Mouse (Mus musculus) heart, embryonic 12.5 days (tissue): ENCODE data around the gene Cyp4x1. TPM values are rescaled to one million over a fixed set of nuclear protein-coding genes. Genes with fewer than 3 reads are reported as not detected.

Experiments used
- ATAC-seq: fragments of 200-750 bp; cut with Nextera tagmentation; 2 replicates; pipeline ENCODE4 v1.8.0; 2017; ENCODE audit warnings: moderate TSS enrichment, moderate library complexity; ENCODE audit not compliant: insufficient number of reproducible peaks, low FRiP score
- H3K27ac ChIP-seq: fragments of 300-500 bp; sonication (generic); 2 replicates; pipeline ENCODE4 v1.5.1; 2016; ENCODE audit warnings: mild to moderate bottlenecking, moderate library complexity; ENCODE audit not compliant: poor library complexity, severe bottlenecking
- H3K27me3 ChIP-seq: fragments of 300-500 bp; sonication (generic); replicated peaks from 2 replicates; pipeline ENCODE4 v1.6.1; 2016; ENCODE audit warnings: mild to moderate bottlenecking, moderate library complexity
- H3K36me3 ChIP-seq: fragments of 300-500 bp; sonication (generic); 2 replicates; pipeline ENCODE4 v1.6.1; 2016; ENCODE audit warnings: mild to moderate bottlenecking, moderate library complexity
- H3K4me1 ChIP-seq: fragments of 300-500 bp; sonication (generic); replicated peaks from 2 replicates; pipeline ENCODE4 v1.6.1; 2016; ENCODE audit warnings: mild to moderate bottlenecking
- H3K4me2 ChIP-seq: fragments of 300-500 bp; sonication (generic); 2 replicates; pipeline ENCODE4 v1.6.1; 2016; ENCODE audit warnings: mild to moderate bottlenecking, moderate library complexity
- H3K4me3 ChIP-seq: fragments of 300-500 bp; sonication (generic); 2 replicates; pipeline ENCODE4 v1.5.1; 2016; ENCODE audit warnings: mild to moderate bottlenecking
- H3K9ac ChIP-seq: fragments of 300-500 bp; sonication (generic); 2 replicates; pipeline ENCODE4 v1.6.1; 2016; ENCODE audit warnings: mild to moderate bottlenecking, moderate library complexity
- H3K9me3 ChIP-seq: fragments of 300-500 bp; sonication (generic); replicated peaks from 2 replicates; pipeline ENCODE4 v1.6.1; 2016; ENCODE audit warnings: mild to moderate bottlenecking, moderate library complexity
- WGBS: fragments of 180-500 bp; shearing (Covaris S2); methylation state at CpG from one replicate; pipeline ENCODE4 v1.1.7; 2016; 5-methylcytosine and 5-hydroxymethylcytosine counted together
- polyA plus RNA-seq: library from polyadenylated mRNA; unstranded; fragments of >200 nt; fragmentation: Nextera tagmentation; extraction: Ambion mirVana; gene quantifications from 2 replicates; pipeline ENCODE4 v1.2.1, GENCODE M21; 2016

Cyp4x1 gene
- polyA plus RNA-seq, 1 experiment from 2014 or later, result 0.10 TPM

GRCm38 (mm10) chr4:115119642-115120041, 14.4 kb downstream of the Cyp4x1 start:
- Histone ChIP-seq H3K4me3 (no peak overlapping the region), H3K36me3 (no peaks in the 10 kb centered on the region), H3K9ac (no peak overlapping the region), H3K4me2 (no peak overlapping the region), H3K27ac (no peak overlapping the region), H3K9me3 (no peaks in the 10 kb centered on the region), H3K27me3 (no peaks in the 10 kb centered on the region; the same call in 1 of the 2 replicates), H3K4me1 (no peaks in the 10 kb centered on the region)
- no peak for ATAC-seq
- WGBS, result 75% methylated on average over 3 of the region's 3 CpGs

GRCm38 (mm10) chr4:115113266-115113665, 20.8 kb downstream of the Cyp4x1 start:
- no peak for ATAC-seq
- no peaks in the 10 kb centered on the region for H3K4me1 ChIP-seq
- H3K4me3 ChIP-seq, result no peak overlapping the region
- H3K4me2 ChIP-seq, result no peak overlapping the region
- H3K27ac ChIP-seq, result no peak overlapping the region
- 0 out of 2 replicates have a peak, but pooled peaks cover 5% of the 10 kb centered on the region for H3K27me3 ChIP-seq
- 17% methylated on average over 5 of the region's 5 CpGs for WGBS
- H3K9me3 ChIP-seq, result no peaks in the 10 kb centered on the region
- H3K36me3 ChIP-seq, result no peaks in the 10 kb centered on the region
- no peak overlapping the region for H3K9ac ChIP-seq

- H3K9me3 ChIP-seq, result 0 out of 2 replicates have a peak, but pooled peaks cover 5% of the 10 kb centered on the region
- ATAC-seq, result no peak
- no peak overlapping the region for H3K27ac ChIP-seq
- 66% methylated on average over 2 of the region's 2 CpGs for WGBS
- 0 out of 2 replicates have a peak, but pooled peaks cover 5% of the 10 kb centered on the region for H3K27me3 ChIP-seq
- no peak overlapping the region for H3K4me3 ChIP-seq
- no peaks in the 10 kb centered on the region for H3K36me3 ChIP-seq
- no peaks in the 10 kb centered on the region for H3K4me1 ChIP-seq
- no peak overlapping the region for H3K4me2 ChIP-seq
- H3K9ac ChIP-seq, result no peak overlapping the region
Observed at GRCm38 (mm10) chr4:115111167-115111566, 22.9 kb downstream of the Cyp4x1 start.

GRCm38 (mm10) chr4:115103510-115103909, 30.6 kb downstream of the Cyp4x1 start:
- Histone ChIP-seq H3K36me3 (no peaks in the 10 kb centered on the region), H3K4me3 (no peak overlapping the region), H3K4me2 (no peak overlapping the region), H3K27me3 (peaks cover 5% of the 10 kb centered on the region; the same call in 1 of the 2 replicates), H3K4me1 (0 out of 2 replicates have a peak, but pooled peaks cover 2% of the 10 kb centered on the region), H3K27ac (no peak overlapping the region), H3K9ac (no peak overlapping the region), H3K9me3 (0 out of 2 replicates have a peak, but pooled peaks cover 5% of the 10 kb centered on the region)
- 40% methylated on average over 4 of the region's 4 CpGs for WGBS
- peak; percentile 71; the same call in 1 of the 2 replicates for ATAC-seq

GRCm38 (mm10) chr4:115101682-115102081, 32.4 kb downstream of the Cyp4x1 start:
- Histone ChIP-seq H3K4me2 (peak overlapping the region; percentile 47), H3K4me1 (peaks cover 7% of the 10 kb centered on the region), H3K4me3 (no peak overlapping the region), H3K27me3 (peaks cover 9% of the 10 kb centered on the region; the same call in 1 of the 2 replicates), H3K36me3 (no peaks in the 10 kb centered on the region), H3K9me3 (no peaks in the 10 kb centered on the region), H3K27ac (no peak overlapping the region), H3K9ac (no peak overlapping the region)
- 35% methylated on average over 6 of the region's 6 CpGs for WGBS
- no peak for ATAC-seq

- H3K9me3 ChIP-seq, result no peaks in the 10 kb centered on the region
- H3K27me3 ChIP-seq, result peaks cover 35% of the 10 kb centered on the region
- H3K4me2 ChIP-seq, result peak overlapping the region; percentile 88
- under 1% methylated on average over 6 of the region's 6 CpGs for WGBS
- no peaks in the 10 kb centered on the region for H3K36me3 ChIP-seq
- ATAC-seq, result no peak
- peaks cover 20% of the 10 kb centered on the region for H3K4me1 ChIP-seq
- no peak overlapping the region for H3K9ac ChIP-seq
- H3K27ac ChIP-seq, result peak overlapping the region; percentile 58; the same call in 1 of the 2 replicates
- H3K4me3 ChIP-seq, result no peak overlapping the region
Observed at GRCm38 (mm10) chr4:115097146-115097496, 37.0 kb downstream of the Cyp4x1 start.

- 13% methylated on average over 11 of the region's 11 CpGs for whole genome bisulfite sequencing
- H3K36me3 ChIP-seq, result no peaks in the 10 kb centered on the region
- peak overlapping the region; percentile 88 for H3K4me2 ChIP-seq
- peaks cover 18% of the 10 kb centered on the region for H3K4me1 ChIP-seq
- H3K9me3 ChIP-seq, result no peaks in the 10 kb centered on the region
- H3K27me3 ChIP-seq, result peaks cover 40% of the 10 kb centered on the region
- H3K27ac ChIP-seq, result peak overlapping the region; percentile 58
- H3K4me3 ChIP-seq, result peak overlapping the region; percentile 47
- ATAC-seq, result peak; percentile 27; the same call in 1 of the 2 replicates
- peak overlapping the region; percentile 56; the same call in 1 of the 2 replicates for H3K9ac ChIP-seq
Observed at GRCm38 (mm10) chr4:115096435-115097145, 37.5 kb downstream of the Cyp4x1 start.

GRCm38 (mm10) chr4:115095671-115096434, 38.2 kb downstream of the Cyp4x1 start:
- H3K27ac ChIP-seq, result peak overlapping the region; percentile 58
- ATAC-seq, result peak; percentile 94

GRCm38 (mm10) chr4:115094056-115094455, 40.0 kb downstream of the Cyp4x1 start:
- Histone ChIP-seq H3K36me3 (no peaks in the 10 kb centered on the region), H3K27ac (0 out of 2 replicates have a peak overlapping the region, but pooled peaks have one; percentile 8), H3K9ac (no peak overlapping the region), H3K4me3 (no peak overlapping the region), H3K4me1 (peaks cover 18% of the 10 kb centered on the region), H3K4me2 (peak overlapping the region; percentile 34; the same call in 1 of the 2 replicates), H3K27me3 (peaks cover 56% of the 10 kb centered on the region), H3K9me3 (no peaks in the 10 kb centered on the region)
- ATAC-seq, result no peak
- WGBS, result 81% methylated on average over 2 of the region's 2 CpGs

More at GRCm38 (mm10) chr4:115095671-115096434, 38.2 kb downstream of the Cyp4x1 start:
- H3K9ac ChIP-seq, result peak overlapping the region; percentile 56
- no peaks in the 10 kb centered on the region for H3K9me3 ChIP-seq
- H3K4me1 ChIP-seq, result peaks cover 18% of the 10 kb centered on the region
- under 1% methylated on average over 30 of the region's 31 CpGs for WGBS
- H3K4me2 ChIP-seq, result peak overlapping the region; percentile 88
- H3K4me3 ChIP-seq, result peak overlapping the region; percentile 47
- no peaks in the 10 kb centered on the region for H3K36me3 ChIP-seq
- H3K27me3 ChIP-seq, result peaks cover 45% of the 10 kb centered on the region

- H3K9me3 ChIP-seq, result no peaks in the 10 kb centered on the region
- H3K9ac ChIP-seq, result no peak overlapping the region
- H3K27ac ChIP-seq, result no peak overlapping the region
- peaks cover 61% of the 10 kb centered on the region for H3K27me3 ChIP-seq
- no peak for ATAC-seq
- WGBS, result 66% methylated on average over 4 of the region's 4 CpGs
- H3K4me2 ChIP-seq, result peak overlapping the region; percentile 34
- peaks cover 18% of the 10 kb centered on the region for H3K4me1 ChIP-seq
- no peak overlapping the region for H3K4me3 ChIP-seq
- no peaks in the 10 kb centered on the region for H3K36me3 ChIP-seq
Observed at GRCm38 (mm10) chr4:115093331-115093864, 40.7 kb downstream of the Cyp4x1 start.

GRCm38 (mm10) chr4:115091806-115092205, 42.3 kb downstream of the Cyp4x1 start:
- Histone ChIP-seq H3K9me3 (no peaks in the 10 kb centered on the region), H3K9ac (no peak overlapping the region), H3K27me3 (peaks cover 74% of the 10 kb centered on the region), H3K27ac (no peak overlapping the region), H3K4me2 (peak overlapping the region; percentile 34), H3K4me1 (peaks cover 15% of the 10 kb centered on the region), H3K4me3 (0 out of 2 replicates have a peak overlapping the region, but pooled peaks have one; percentile 3), H3K36me3 (no peaks in the 10 kb centered on the region)
- ATAC-seq, result no peak
- 70% methylated on average over 3 of the region's 3 CpGs for WGBS
